Mouse (Mus musculus) common myeloid progenitor, adult 5-6 weeks (primary cell): ENCODE results near the gene Gse1. TPM values are rescaled to one million over a fixed set of nuclear protein-coding genes. Genes with fewer than 3 reads are reported as not detected.

Experiments
- ATAC-seq: replicated peaks from 2 replicates; pipeline ENCODE4 v1.8.0; 2016; ENCODE audit warnings: low read depth, mild to moderate bottlenecking, moderate TSS enrichment, inconsistent platforms; ENCODE audit not compliant: poor library complexity, severe bottlenecking
- total RNA-seq: library from RNA; stranded (forward); fragments of 200-1000, 187-1606 nt; gene quantifications from 2 replicates; pipeline ENCODE4 v1.2.3, GENCODE M21; 2017

The Gse1 gene
- total RNA-seq, 1 experiment from 2014 or later, result 46.6 TPM

DNA sequence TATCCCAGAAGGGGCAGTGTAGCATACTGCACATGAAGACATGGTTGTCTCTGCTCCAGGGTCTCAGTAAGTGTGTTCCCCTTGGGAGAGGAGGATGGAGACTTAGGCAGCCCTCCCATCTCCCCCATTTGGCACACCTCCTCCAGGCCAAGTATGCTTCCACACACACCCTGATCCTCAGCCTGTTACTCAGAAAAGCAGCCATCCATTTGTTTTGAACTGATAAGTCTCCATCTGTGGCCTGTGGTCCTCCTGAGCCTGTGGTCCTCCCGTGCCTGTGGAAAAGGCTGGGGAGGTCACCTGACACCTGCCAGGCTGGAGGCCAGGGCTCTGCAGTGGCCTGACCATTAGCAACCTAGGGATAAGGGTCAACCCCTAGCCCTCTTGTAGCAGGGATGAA, 197.8 kb downstream of the Gse1 start:
- no peak for ATAC-seq

DNA sequence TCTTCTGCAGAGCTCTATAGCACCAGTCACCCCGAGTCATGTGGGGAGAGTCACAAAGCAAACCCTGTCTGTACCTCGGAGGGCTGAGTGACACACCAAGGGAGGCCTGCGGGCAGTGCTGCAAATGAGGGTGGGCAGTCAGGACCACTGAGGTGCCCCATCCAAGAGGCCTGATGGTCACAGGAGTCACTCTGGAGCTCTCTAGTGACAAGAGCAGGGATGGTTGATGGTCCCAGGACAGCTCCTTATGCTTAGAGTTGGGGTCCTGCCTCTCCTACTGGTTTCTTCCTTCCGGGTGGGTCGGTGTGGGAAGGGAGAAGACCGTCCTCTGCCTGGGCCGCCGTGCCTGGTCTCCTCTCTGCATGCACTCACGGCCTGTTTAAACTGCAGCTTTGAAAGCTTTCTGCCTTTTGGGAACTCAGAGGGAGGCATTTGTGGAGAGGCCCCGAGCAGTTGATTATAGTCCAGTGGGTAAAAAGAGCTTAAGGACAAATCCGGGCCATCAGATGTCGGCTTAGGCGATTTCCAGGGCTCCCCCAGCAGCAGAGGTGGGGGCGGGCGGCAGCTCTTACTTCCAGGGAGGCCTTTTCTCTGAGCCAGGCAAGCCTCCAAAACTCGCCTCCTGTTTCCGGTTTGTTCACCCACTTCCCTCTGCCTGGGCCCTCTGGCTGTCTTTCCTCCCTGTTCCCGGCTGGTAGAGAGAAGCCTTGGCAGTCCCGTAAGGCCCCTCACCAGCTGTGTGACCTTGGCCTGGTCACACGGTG, 198.5 kb downstream of the Gse1 start:
- peak; percentile 55 for ATAC-seq

- no peak for ATAC-seq
Observed at GRCm38 (mm10) chr8:120428492-120428891, 200.2 kb downstream of the Gse1 start.

GRCm38 (mm10) chr8:120429116-120429515, 200.9 kb downstream of the Gse1 start:
- ATAC-seq, result no peak

DNA sequence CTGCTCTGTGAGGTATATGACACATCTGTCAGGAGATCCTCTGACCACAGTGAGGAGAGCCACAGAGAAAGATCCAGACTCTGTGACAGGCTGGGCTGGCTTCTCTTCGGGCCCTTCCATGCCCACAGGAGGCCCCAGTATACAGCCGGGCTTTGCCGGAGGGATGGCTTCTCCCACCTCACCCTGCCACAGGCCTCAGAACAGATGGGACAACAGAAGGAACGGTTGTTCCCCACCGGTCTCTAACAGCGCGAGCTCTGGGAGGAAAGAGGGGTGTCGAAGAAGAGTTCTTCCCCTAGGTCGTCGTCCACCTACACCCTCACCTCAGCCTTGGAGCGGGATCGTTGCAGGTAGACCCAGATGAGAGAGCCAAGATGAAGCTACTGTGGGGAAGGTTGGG, 202.8 kb downstream of the Gse1 start:
- ATAC-seq, result no peak

GRCm38 (mm10) chr8:120432438-120432837, 204.2 kb downstream of the Gse1 start:
- ATAC-seq, result no peak

- no peak for ATAC-seq
Observed at GRCm38 (mm10) chr8:120433143-120433542, 204.9 kb downstream of the Gse1 start.

DNA sequence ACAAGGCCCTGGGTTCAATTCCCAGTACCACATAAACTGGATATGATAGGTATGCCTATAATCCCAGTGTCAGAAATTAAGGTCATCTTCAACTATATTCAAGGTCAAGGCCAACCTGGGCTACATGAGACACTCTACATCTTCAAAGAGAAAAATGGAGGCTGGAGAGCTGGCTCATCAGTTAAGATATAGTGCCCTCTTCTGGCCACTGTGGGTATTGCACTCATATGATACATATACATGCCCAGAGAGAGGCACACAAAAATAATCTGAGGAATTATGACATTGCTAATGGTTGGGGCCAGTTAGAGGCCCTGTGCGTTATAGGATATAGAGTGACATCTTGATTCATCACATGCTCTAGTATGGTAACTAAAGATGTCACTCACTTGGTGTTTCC, 205.5 kb downstream of the Gse1 start:
- ATAC-seq, result no peak

DNA sequence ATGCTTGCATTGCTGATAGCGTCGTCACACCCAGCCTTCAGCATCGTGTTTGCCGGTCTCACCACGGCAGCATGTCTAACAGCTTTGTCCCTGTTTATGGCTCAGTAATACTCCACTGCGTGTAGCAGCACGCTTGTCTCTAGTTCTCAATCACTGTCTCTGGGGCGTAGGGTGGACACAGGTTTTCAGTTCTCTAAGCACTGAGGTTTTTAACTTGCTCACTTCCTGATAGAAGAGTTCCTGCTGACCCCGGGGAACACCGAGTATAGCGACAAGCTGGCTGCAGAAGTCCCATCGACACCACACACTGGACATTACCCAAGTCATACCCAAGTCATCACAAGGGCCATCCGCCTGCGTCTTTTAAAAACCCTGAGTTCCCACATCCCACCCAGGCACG, 207.5 kb downstream of the Gse1 start:
- no peak for ATAC-seq

DNA sequence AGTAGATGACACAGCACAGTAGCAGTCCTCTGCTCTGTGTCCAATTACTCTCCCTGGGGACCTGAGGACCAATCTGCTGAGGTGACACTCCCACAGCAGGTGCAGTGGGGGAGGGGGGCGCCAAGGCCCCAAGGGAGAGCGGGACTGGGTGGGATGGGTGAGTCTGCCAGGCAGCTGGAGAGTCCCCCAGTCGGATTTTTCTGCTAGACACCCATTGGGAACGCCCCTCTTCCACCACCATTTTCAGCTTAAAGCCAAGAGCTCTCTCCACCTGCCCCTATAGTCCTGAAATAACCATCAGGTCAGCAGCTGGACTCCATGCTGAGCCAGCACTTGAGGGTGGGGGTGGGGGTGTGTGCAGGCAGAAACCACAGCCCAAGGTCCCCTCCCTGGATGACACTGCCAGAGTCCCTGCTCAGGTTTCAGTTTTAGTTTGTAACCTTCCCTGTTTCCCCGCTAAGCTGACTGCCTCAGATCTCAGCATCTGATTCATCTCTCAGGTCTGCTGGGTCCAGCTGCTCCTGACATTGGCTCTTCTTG, 208.3 kb downstream of the Gse1 start:
- peak; percentile 30; the same call in 1 of the 2 replicates for ATAC-seq

DNA sequence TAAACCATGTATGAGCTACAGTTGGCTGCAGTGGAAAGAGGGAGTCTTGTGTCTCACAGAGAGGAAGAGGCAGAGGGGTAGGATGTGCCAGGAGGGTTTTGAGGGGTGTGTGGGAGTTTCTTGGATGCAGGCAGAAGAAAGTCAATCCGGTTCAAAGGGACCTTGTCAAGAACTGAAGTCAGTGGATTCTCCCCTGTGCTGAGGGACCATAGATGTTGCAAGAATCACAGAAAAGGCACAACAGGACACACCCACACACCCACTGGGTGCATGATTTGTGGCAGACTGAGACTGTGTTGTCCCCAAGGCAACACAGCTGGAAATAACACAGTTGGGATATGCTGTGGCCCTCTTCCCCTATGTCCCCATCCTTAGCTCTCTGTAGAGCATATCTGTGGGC, 209.0 kb downstream of the Gse1 start:
- peak; percentile 28; the same call in 1 of the 2 replicates for ATAC-seq

DNA sequence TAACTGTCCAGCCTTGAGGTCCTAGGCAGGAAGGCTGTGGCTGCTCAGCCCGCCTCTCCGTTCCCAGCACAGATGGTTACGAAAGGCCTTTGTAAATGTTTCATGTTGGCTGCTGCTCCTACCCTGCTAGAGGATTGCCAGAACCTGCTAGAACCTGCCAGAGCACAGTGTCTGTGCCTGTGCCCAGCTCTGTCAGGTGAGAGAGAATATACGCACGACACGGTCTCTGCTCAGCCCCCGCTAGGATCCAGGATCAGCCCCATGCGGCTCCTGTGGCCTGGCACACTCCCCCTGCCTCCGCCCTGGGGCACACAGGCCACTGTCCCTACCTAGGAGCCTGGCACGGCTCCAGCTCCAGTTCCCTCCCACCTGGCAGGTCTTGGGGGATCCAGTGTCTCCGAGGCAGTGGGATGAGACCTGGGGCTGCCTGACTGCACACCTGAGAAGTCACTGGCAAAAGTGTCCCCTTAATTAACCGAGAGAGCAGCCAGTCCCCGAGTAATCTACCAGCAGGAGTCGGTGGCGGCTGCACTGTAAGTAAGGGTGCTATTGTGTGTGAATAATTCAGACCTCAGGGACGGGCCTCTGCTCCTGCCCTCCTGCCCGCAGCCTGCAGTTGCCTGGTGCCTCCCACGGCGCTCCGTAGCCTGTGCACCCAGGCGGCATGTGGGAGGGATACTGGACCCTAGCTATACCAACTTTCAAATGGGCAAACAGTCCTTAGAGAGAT, 209.6 kb downstream of the Gse1 start:
- no peak for ATAC-seq

- ATAC-seq, result no peak
Observed at GRCm38 (mm10) chr8:120439309-120439708, 211.1 kb downstream of the Gse1 start.

GRCm38 (mm10) chr8:120440739-120441138, 212.5 kb downstream of the Gse1 start:
- no peak for ATAC-seq

DNA sequence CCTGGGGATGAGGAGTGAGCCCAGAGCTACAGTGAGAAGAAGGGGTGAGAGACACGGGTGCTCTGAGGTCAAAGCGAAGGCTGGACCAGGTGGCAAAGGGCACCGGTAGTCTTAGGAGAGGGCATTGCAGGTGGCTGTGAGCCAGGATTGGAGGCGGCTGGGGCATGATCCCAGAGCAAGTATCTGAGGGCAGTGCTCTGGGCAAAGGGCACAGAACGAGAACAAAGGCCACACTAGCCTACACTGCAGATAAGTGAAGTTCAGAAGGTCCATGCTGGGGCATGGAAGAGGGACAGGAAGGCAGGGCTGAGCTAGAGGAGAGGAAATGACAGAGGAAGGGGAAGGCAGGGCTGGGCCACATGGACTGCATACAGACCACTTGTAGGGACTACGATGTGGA, 213.4 kb downstream of the Gse1 start:
- no peak for ATAC-seq

GRCm38 (mm10) chr8:120442306-120443003, 214.2 kb downstream of the Gse1 start:
- ATAC-seq, result no peak

GRCm38 (mm10) chr8:120445249-120445648, 217.0 kb downstream of the Gse1 start:
- peak; percentile 91 for ATAC-seq

GRCm38 (mm10) chr8:120448131-120448530, 219.9 kb downstream of the Gse1 start:
- no peak for ATAC-seq

- ATAC-seq, result no peak
Observed at GRCm38 (mm10) chr8:120449139-120449538, 220.9 kb downstream of the Gse1 start.

DNA sequence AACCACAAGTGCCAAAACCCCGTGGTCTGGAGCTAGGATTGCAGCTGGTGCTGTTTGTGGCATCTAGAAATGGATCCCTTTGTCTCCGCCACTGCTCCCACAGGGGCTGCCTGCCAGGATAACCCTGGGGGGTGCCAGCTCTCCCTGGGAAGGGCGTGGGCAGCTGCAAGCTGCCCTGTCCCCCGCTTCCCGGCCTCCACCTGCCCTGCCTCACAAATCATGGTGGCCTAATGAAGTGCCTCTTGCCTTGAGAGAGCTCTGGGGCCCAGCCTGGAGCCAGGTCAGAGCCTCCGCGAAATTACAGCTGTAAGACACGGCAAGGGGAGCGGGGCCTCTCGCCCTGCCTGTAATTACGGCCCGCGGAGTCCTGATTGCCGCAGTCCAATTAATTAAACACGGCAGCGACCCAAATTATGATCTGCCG, 221.4 kb downstream of the Gse1 start:
- ATAC-seq, result no peak

DNA sequence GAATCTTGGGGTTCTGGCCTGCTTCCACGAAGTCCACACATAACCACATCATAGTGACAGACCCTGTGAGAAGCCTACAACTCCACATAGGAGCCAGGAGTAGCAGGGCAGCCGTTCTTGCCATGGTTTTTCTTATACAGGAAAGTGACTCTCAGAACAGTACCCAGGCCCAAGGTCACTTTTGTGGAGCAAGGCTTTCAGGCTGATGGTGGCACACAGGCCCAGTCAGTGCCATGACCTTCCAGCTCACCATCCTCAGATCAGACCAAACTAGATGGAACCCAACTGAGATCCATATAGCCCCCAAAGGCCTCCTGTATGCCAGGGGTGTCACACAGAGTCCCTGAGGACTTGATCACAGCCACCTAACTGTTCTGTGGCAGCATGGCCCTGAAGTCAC, 223.9 kb downstream of the Gse1 start:
- ATAC-seq, result no peak
